In the genomic region with DNA sequence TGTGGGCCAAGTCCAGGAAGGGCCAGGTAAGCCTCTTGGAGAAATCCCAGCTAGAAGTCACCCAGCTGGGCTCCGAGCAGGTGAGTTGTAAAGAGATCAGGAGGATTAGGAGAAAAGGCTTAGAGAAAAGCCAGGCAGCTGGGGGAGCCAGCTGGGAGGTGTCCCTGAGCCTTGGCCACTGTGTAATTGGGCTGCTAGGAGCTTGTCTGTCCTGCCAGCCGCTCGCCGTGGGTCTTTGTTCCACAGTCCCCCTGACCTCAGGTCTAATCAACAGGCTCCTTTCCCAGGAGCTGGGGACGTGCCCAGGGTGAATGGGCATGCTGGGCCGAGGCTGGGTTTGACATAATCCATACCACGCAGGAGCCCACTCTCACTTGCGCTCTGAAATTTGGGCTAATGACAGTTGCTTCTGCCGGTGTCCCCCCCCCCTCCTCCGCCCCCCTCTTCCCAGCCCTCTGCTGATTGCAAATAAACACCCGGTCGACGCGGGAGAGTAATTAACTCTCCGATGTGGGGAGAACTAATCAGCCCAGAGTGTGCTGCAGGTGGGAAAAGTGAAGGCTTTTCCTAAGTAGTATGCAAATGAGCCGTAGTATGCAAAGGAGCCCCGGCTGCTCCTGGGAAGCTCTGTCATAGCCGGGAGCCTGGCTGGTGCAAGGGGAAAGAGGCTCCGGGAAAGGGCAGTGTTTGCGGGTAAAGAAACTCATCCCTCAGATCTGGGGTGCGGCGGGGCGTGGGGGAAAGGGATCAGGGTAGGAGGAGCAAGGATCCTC, we compare ENCODE assay signal across 15 mouse cellular contexts. TPM values are rescaled to one million over a fixed set of nuclear protein-coding genes. Genes with fewer than 3 reads are reported as not detected.
DNase-seq lines count a peak whose midpoint lies in the region; ATAC-seq lines count a peak whose summit lies in the region.
"Had no signal": no experiment of that assay in that cellular context is flagged by ENCODE, and none has a peak within 500 bp of the region (broad histone marks: within the 10 kb centered on the region; RNA-seq: fewer than 3 reads in every experiment).

No protein-coding gene starts in this region.

- no peak overlapping the region for H3K27ac ChIP-seq in heart, embryonic 12.5 days (ENCODE audit: poor library complexity, severe bottlenecking)
- peak overlapping the region; percentile 44; the same call in 1 of the 2 replicates for H3K27ac ChIP-seq in forebrain, embryonic 10.5 days
- peak overlapping the region; percentile 0; the same call in 1 of the 2 replicates for H3K27ac ChIP-seq in hindbrain, embryonic 16.5 days (ENCODE audit: low read depth, low read length)
- no peak overlapping the region for H3K27ac ChIP-seq in neural tube, embryonic 15.5 days (replicated peaks)
- H3K27ac ChIP-seq: limb, embryonic 15.5 days had no signal

- H3K4me3 ChIP-seq in heart, embryonic 12.5 days = peak overlapping the region; percentile 8; the same call in 1 of the 2 replicates
- peak overlapping the region; percentile 38 for H3K4me3 ChIP-seq in forebrain, embryonic 10.5 days
- 0 out of 2 replicates have a peak overlapping the region, but pooled peaks have one; percentile 4 for H3K4me3 ChIP-seq in hindbrain, embryonic 16.5 days (ENCODE audit: low read length)
- peak overlapping the region; percentile 3; the same call in 1 of the 2 replicates for H3K4me3 ChIP-seq in neural tube, embryonic 15.5 days (replicated peaks)
- H3K4me3 ChIP-seq: limb, embryonic 15.5 days had no signal

- DNase-seq in heart, postnatal 4 days = no peak
- DNase-seq in forebrain, embryonic 10.5 days (ENCODE audit: extremely low spot score, low spot score) = no peak
- no peak for DNase-seq in cerebellum, postnatal 4 days (ENCODE audit: low spot score in 2 of 2)
- no peak for DNase-seq in heart, adult 11 months
- DNase-seq: embryo, embryonic 11 days; heart, adult 18-20 months; lung, postnatal 10 days; thymus, postnatal 4 days had no signal

- 0 out of 2 replicates have a peak overlapping the region, but pooled peaks have one; percentile 9 for H3K4me2 ChIP-seq in heart, embryonic 12.5 days
- peak overlapping the region; percentile 44 for H3K4me2 ChIP-seq in hindbrain, embryonic 16.5 days (ENCODE audit: low read length)
- H3K4me2 ChIP-seq in neural tube, embryonic 15.5 days = peak overlapping the region; percentile 43
- H3K4me2 ChIP-seq: limb, embryonic 15.5 days had no signal

- WGBS in heart, embryonic 12.5 days = 2% methylated on average over 22 of the region's 23 CpGs
- under 1% methylated on average over 23 of the region's 23 CpGs for WGBS in forebrain, embryonic 10.5 days
- whole genome bisulfite sequencing in hindbrain, embryonic 16.5 days = 2% methylated on average over 23 of the region's 23 CpGs
- 2% methylated on average over 23 of the region's 23 CpGs for WGBS in neural tube, embryonic 15.5 days

- H3K27me3 ChIP-seq in heart, embryonic 12.5 days (replicated peaks) = peaks cover 73% of the 10 kb centered on the region
- H3K27me3 ChIP-seq in forebrain, embryonic 10.5 days (ENCODE audit: poor library complexity, severe bottlenecking) = peaks cover 68% of the 10 kb centered on the region
- H3K27me3 ChIP-seq in hindbrain, embryonic 16.5 days (replicated peaks; ENCODE audit: control insufficient read depth, insufficient read depth, low read length) = peaks cover 6% of the 10 kb centered on the region; the same call in 1 of the 2 replicates
- H3K27me3 ChIP-seq in neural tube, embryonic 15.5 days (replicated peaks) = peaks cover 39% of the 10 kb centered on the region

- H3K9me3 ChIP-seq in heart, embryonic 12.5 days (replicated peaks) = no peaks in the 10 kb centered on the region
- no peaks in the 10 kb centered on the region for H3K9me3 ChIP-seq in forebrain, embryonic 10.5 days
- no peaks in the 10 kb centered on the region for H3K9me3 ChIP-seq in hindbrain, embryonic 16.5 days (ENCODE audit: control insufficient read depth, low read length)
- H3K9me3 ChIP-seq in neural tube, embryonic 15.5 days (replicated peaks) = no peaks in the 10 kb centered on the region
- H3K9me3 ChIP-seq: limb, embryonic 15.5 days had no signal

- H3K36me3 ChIP-seq in heart, embryonic 12.5 days = no peaks in the 10 kb centered on the region
- H3K36me3 ChIP-seq in forebrain, embryonic 10.5 days (replicated peaks) = no peaks in the 10 kb centered on the region
- H3K36me3 ChIP-seq in hindbrain, embryonic 16.5 days (ENCODE audit: control insufficient read depth, insufficient read depth, low read length) = no peaks in the 10 kb centered on the region
- H3K36me3 ChIP-seq in neural tube, embryonic 15.5 days = no peaks in the 10 kb centered on the region
- H3K36me3 ChIP-seq: limb, embryonic 15.5 days had no signal

- H3K9ac ChIP-seq in heart, embryonic 12.5 days = no peak overlapping the region
- no peak overlapping the region for H3K9ac ChIP-seq in hindbrain, embryonic 16.5 days (ENCODE audit: low read depth, low read length)
- no peak overlapping the region for H3K9ac ChIP-seq in neural tube, embryonic 15.5 days (replicated peaks)
- H3K9ac ChIP-seq: limb, embryonic 15.5 days had no signal

- ATAC-seq in heart, embryonic 12.5 days (ENCODE audit: insufficient number of reproducible peaks, low FRiP score) = no peak
- ATAC-seq in hindbrain, embryonic 16.5 days = peak; percentile 78
- ATAC-seq in neural tube, embryonic 15.5 days (ENCODE audit: low FRiP score) = peak; percentile 69; the same call in 1 of the 2 replicates
- ATAC-seq in cerebellum, adult (ENCODE audit: insufficient number of reproducible peaks, low FRiP score, low TSS enrichment) = no peak
- ATAC-seq: inflammation-experienced regulatory T-cells, adult 6 months had no signal

- no peaks in the 10 kb centered on the region for H3K4me1 ChIP-seq in heart, embryonic 12.5 days (replicated peaks)
- H3K4me1 ChIP-seq in forebrain, embryonic 10.5 days = peaks cover 22% of the 10 kb centered on the region
- peaks cover 7% of the 10 kb centered on the region for H3K4me1 ChIP-seq in hindbrain, embryonic 16.5 days (ENCODE audit: control insufficient read depth, insufficient read depth, low read depth, low read length)
- H3K4me1 ChIP-seq in neural tube, embryonic 15.5 days = peaks cover 13% of the 10 kb centered on the region

RNA-seq across cellular contexts. Expression of a gene that starts 6.3 kb away (rescaled TPM):
- 8.6 and 11.2 TPM in 2 replicates for polyA plus RNA-seq in heart, embryonic 12.5 days (2016; fragmentation: Nextera tagmentation; extraction: Ambion mirVana)
- 10 to 100 TPM; 14.5 to 14.7 TPM for total RNA-seq in heart, postnatal 4 days (2021)
- 4.5 TPM in 2 replicates for polyA plus RNA-seq in forebrain, embryonic 10.5 days (2016; fragmentation: Nextera tagmentation; extraction: Ambion mirVana)
- 34.0 and 36.8 TPM in 2 replicates for polyA plus RNA-seq in hindbrain, embryonic 16.5 days (2015; fragmentation: Nextera tagmentation; extraction: Ambion mirVana)
- polyA plus RNA-seq in neural tube, embryonic 15.5 days (2015; fragmentation: Nextera tagmentation; extraction: Ambion mirVana) = 33.7 and 40.5 TPM in 2 replicates
- polyA plus RNA-seq: C2C12 had no signal

RNA-seq across cellular contexts. Expression of a gene that starts 12.1 kb away (rescaled TPM):
- 9.7 and 11.9 TPM in 2 replicates for polyA plus RNA-seq in heart, embryonic 12.5 days (2016; fragmentation: Nextera tagmentation; extraction: Ambion mirVana)
- total RNA-seq in heart, postnatal 4 days (2021) = 10 to 100 TPM; 11.5 to 13.8 TPM
- 5.0 and 6.9 TPM in 2 replicates for polyA plus RNA-seq in forebrain, embryonic 10.5 days (2016; fragmentation: Nextera tagmentation; extraction: Ambion mirVana)
- 25.5 and 28.8 TPM in 2 replicates for polyA plus RNA-seq in hindbrain, embryonic 16.5 days (2015; fragmentation: Nextera tagmentation; extraction: Ambion mirVana)
- polyA plus RNA-seq in neural tube, embryonic 15.5 days (2015; fragmentation: Nextera tagmentation; extraction: Ambion mirVana) = 28.4 and 29.0 TPM in 2 replicates
- polyA plus RNA-seq: C2C12 had no signal

RNA-seq across cellular contexts. Expression of a gene that starts 19.0 kb away (rescaled TPM):
- 18.8 and 19.3 TPM in 2 replicates for polyA plus RNA-seq in heart, embryonic 12.5 days (2016; fragmentation: Nextera tagmentation; extraction: Ambion mirVana)
- total RNA-seq in heart, postnatal 4 days (2021) = 10 to 100 TPM; 14.6 to 17.9 TPM
- polyA plus RNA-seq in forebrain, embryonic 10.5 days (2016; fragmentation: Nextera tagmentation; extraction: Ambion mirVana) = 15.1 and 15.5 TPM in 2 replicates
- polyA plus RNA-seq in hindbrain, embryonic 16.5 days (2015; fragmentation: Nextera tagmentation; extraction: Ambion mirVana) = 49.8 and 53.9 TPM in 2 replicates
- polyA plus RNA-seq in neural tube, embryonic 15.5 days (2015; fragmentation: Nextera tagmentation; extraction: Ambion mirVana) = 62.0 and 62.4 TPM in 2 replicates
- polyA plus RNA-seq: C2C12 had no signal

RNA-seq across cellular contexts. Expression of a gene that starts 51.7 kb away (rescaled TPM):
- polyA plus RNA-seq in heart, embryonic 12.5 days (2016; fragmentation: Nextera tagmentation; extraction: Ambion mirVana) = 0.10 and 0.14 TPM in 2 replicates
- not detected for total RNA-seq in heart, postnatal 4 days (2021)
- polyA plus RNA-seq in forebrain, embryonic 10.5 days (2016; fragmentation: Nextera tagmentation; extraction: Ambion mirVana) = 0.46 and 0.60 TPM in 2 replicates
- polyA plus RNA-seq in hindbrain, embryonic 16.5 days (2015; fragmentation: Nextera tagmentation; extraction: Ambion mirVana) = 8.8 and 14.0 TPM in 2 replicates
- polyA plus RNA-seq in neural tube, embryonic 15.5 days (2015; fragmentation: Nextera tagmentation; extraction: Ambion mirVana) = 9.6 and 13.9 TPM in 2 replicates

Comparison
In these comparisons a context has a peak if more than half of its experiments do, and no peak if none do; other contexts are left out.
1. ATAC-seq: peak in hindbrain, embryonic 16.5 days (single experiment) and neural tube, embryonic 15.5 days (single experiment); none in heart, embryonic 12.5 days (single experiment) and cerebellum, adult (single experiment).
2. H3K27ac ChIP-seq: peak in forebrain, embryonic 10.5 days (single experiment) and hindbrain, embryonic 16.5 days (single experiment); none in heart, embryonic 12.5 days (single experiment) and neural tube, embryonic 15.5 days (single experiment).
3. Peak in every context shown above with its lines, with median percentiles within 50 percentile points of each other: H3K4me2 ChIP-seq and H3K4me3 ChIP-seq.